Mouse (Mus musculus) liver, embryonic 14.5 days (tissue): ENCODE results near the gene Myl4. TPM values are rescaled to one million over a fixed set of nuclear protein-coding genes. Genes with fewer than 3 reads are reported as not detected.

Experiments
- ATAC-seq: fragments of 200-750 bp; cut with Nextera tagmentation; 2 replicates; pipeline ENCODE4 v1.8.0; 2017; ENCODE audit warnings: moderate number of reproducible peaks, mild to moderate bottlenecking, moderate library complexity; ENCODE audit not compliant: insufficient read depth
- DNase-seq, 3 experiments: peaks; one replicate each; pipeline ENCODE4 v3.0.0-alpha.2; 2012 to 2013; ENCODE audit warnings: low read depth in 3 of 3, low spot score in 3 of 3
- H3K27ac ChIP-seq: fragments of 300-500 bp; sonication (generic); 2 replicates; pipeline ENCODE4 v1.5.1; 2014; ENCODE audit warnings: moderate library complexity, mild to moderate bottlenecking, control low read depth, inconsistent platforms
- H3K27me3 ChIP-seq: fragments of 300-500 bp; sonication (generic); 2 replicates; pipeline ENCODE4 v1.6.1; 2014; ENCODE audit warnings: mild to moderate bottlenecking, low read length, moderate library complexity; ENCODE audit not compliant: control insufficient read depth, insufficient read depth
- H3K36me3 ChIP-seq: fragments of 300-500 bp; sonication (generic); replicated peaks from 2 replicates; pipeline ENCODE4 v1.6.1; 2014; ENCODE audit warnings: low read depth; ENCODE audit not compliant: control insufficient read depth, insufficient read depth
- H3K4me1 ChIP-seq, 2 experiments: fragments of 200-500 bp in 1 of 2; fragments of 300-500 bp in 1 of 2; sonication (generic) in 1 of 2; replicated peaks; 2 replicates each; pipeline ENCODE4 v1.6.1; 2012 to 2014; ENCODE audit warnings: antibody characterized with exemption in 1 of 2, inconsistent platforms in 1 of 2, low read length in 1 of 2; ENCODE audit not compliant: control insufficient read depth in 2 of 2, insufficient read depth in 2 of 2
- H3K4me2 ChIP-seq: fragments of 300-500 bp; sonication (generic); 2 replicates; pipeline ENCODE4 v1.6.1; 2014; ENCODE audit warnings: low read depth, mild to moderate bottlenecking, control low read depth, moderate library complexity
- H3K4me3 ChIP-seq, 2 experiments: fragments of 200-500 bp in 1 of 2; fragments of 300-500 bp in 1 of 2; sonication (generic) in 1 of 2; 2 replicates each; pipeline ENCODE4 v1.5.1; 2012 to 2014; ENCODE audit warnings: low read depth in 2 of 2, low read length in 2 of 2, mild to moderate bottlenecking in 2 of 2, control low read depth in 1 of 2, inconsistent platforms in 1 of 2, moderate library complexity in 1 of 2; ENCODE audit not compliant: insufficient read depth in 1 of 2
- H3K9ac ChIP-seq: fragments of 300-500 bp; sonication (generic); replicated peaks from 2 replicates; pipeline ENCODE4 v1.6.1; 2014; ENCODE audit warnings: mild to moderate bottlenecking, control low read depth, moderate library complexity
- H3K9me3 ChIP-seq: fragments of 300-500 bp; sonication (generic); 2 replicates; pipeline ENCODE4 v1.6.1; 2016; ENCODE audit warnings: low read length, mixed read lengths; ENCODE audit not compliant: control insufficient read depth
- CTCF ChIP-seq: IDR thresholded peaks from 2 replicates; pipeline ENCODE4 v1.5.1; 2016; ENCODE audit warnings: antibody characterized with exemption, low read depth, control low read depth
- EP300 ChIP-seq: IDR thresholded peaks from 2 replicates; pipeline ENCODE4 v1.6.1; 2016; ENCODE audit warnings: antibody characterized with exemption, low read depth
- WGBS: fragments of 180-500 bp; shearing (Covaris S2); extraction: QIAGEN DNeasy Blood & Tissue Kit; methylation state at CpG from one replicate; pipeline ENCODE4 v1.1.7; 2014; ENCODE audit not compliant: insufficient replicate concordance; 5-methylcytosine and 5-hydroxymethylcytosine counted together
- polyA plus RNA-seq, 2 experiments: library from polyadenylated mRNA; depleted of rRNA in 1 of 2; stranded (reverse) in 1 of 2; unstranded in 1 of 2; fragments of >200 nt; fragmentation: Nextera tagmentation in 1 of 2; extraction: Ambion mirVana in 1 of 2; gene quantifications; 2 replicates each; pipeline versions ENCODE4 v1.2.1 to v1.2.3; 2012 to 2014

Myl4 gene
- polyA plus RNA-seq, 2 experiments: 0.50 to 0.51 TPM

- TF ChIP-seq CTCF: no peak
- no peak for TF ChIP-seq EP300
- Histone ChIP-seq H3K4me3 (no peak overlapping the region), H3K36me3 (no peaks in the 10 kb centered on the region), H3K9ac (no peak overlapping the region), H3K27me3 (peaks cover 8% of the 10 kb centered on the region), H3K4me2 (no peak overlapping the region), H3K9me3 (no peaks in the 10 kb centered on the region), H3K4me1 (peaks cover 5 to 31% of the 10 kb centered on the region in 2 experiments), H3K27ac (no peak overlapping the region)
- DNase-seq (no peak), ATAC-seq (no peak; the same call in 1 of the 2 replicates)
- WGBS: 3% methylated on average over 2 of the region's 2 CpGs
These were observed 63.7 kb downstream of the Myl4 start for GRCm38 (mm10) chr11:104614130-104614529.

- peaks cover 6 to 44% of the 10 kb centered on the region in 2 experiments for H3K4me1 ChIP-seq
- TF ChIP-seq EP300 (no peak), CTCF (no peak)
- 29% methylated on average over 5 of the region's 5 CpGs for WGBS
These were observed 65.7 kb downstream of the Myl4 start for GRCm38 (mm10) chr11:104616182-104616581.

GRCm38 (mm10) chr11:104618638-104619076, 68.2 kb downstream of the Myl4 start:
- Histone ChIP-seq H3K9me3 (no peaks in the 10 kb centered on the region), H3K4me3 (no peak overlapping the region), H3K9ac (no peak overlapping the region), H3K4me2 (no peak overlapping the region), H3K27ac (no peak overlapping the region), H3K4me1 (peaks cover 10 to 53% of the 10 kb centered on the region in 2 experiments), H3K27me3 (no peaks in the 10 kb centered on the region; the same call in 1 of the 2 replicates), H3K36me3 (no peaks in the 10 kb centered on the region)
- no peak for ATAC-seq
- no peak for TF ChIP-seq EP300
- no peak for TF ChIP-seq CTCF
- WGBS: 7% methylated on average over 6 of the region's 6 CpGs
- DNase-seq: no peak

More at GRCm38 (mm10) chr11:104616182-104616581, 65.7 kb downstream of the Myl4 start:
- Histone ChIP-seq H3K4me3 (no peak overlapping the region), H3K27ac (no peak overlapping the region), H3K4me2 (no peak overlapping the region), H3K36me3 (no peaks in the 10 kb centered on the region), H3K27me3 (no peaks in the 10 kb centered on the region; the same call in 1 of the 2 replicates), H3K9ac (no peak overlapping the region), H3K9me3 (no peaks in the 10 kb centered on the region)
- ATAC-seq (peak; percentile 21; the same call in 1 of the 2 replicates), DNase-seq (no peak)

- TF ChIP-seq CTCF (no peak), EP300 (no peak)
- peaks cover 6 to 48% of the 10 kb centered on the region in 2 experiments; a peak in 3 of 4 replicates for H3K4me1 ChIP-seq
- no peak overlapping the region for H3K4me3 ChIP-seq
- H3K9ac ChIP-seq: no peak overlapping the region
- no peaks in the 10 kb centered on the region for H3K36me3 ChIP-seq
- no peaks in the 10 kb centered on the region for H3K9me3 ChIP-seq
- WGBS: 46% methylated on average over 13 of the region's 13 CpGs
- DNase-seq (no peak), ATAC-seq (no peak)
- no peaks in the 10 kb centered on the region; the same call in 1 of the 2 replicates for H3K27me3 ChIP-seq
- no peak overlapping the region for H3K4me2 ChIP-seq
- H3K27ac ChIP-seq: no peak overlapping the region
These were observed 68.9 kb downstream of the Myl4 start for GRCm38 (mm10) chr11:104619084-104620022.
